Mouse (Mus musculus) intestine, embryonic 15.5 days (tissue): Measurements from ENCODE around the gene Slc16a4. TPM values are rescaled to one million over a fixed set of nuclear protein-coding genes. Genes with fewer than 3 reads are reported as not detected.

ENCODE experiments used
- ATAC-seq: fragments of 200-750 bp; cut with Nextera tagmentation; 2 replicates; pipeline ENCODE4 v1.8.0; 2017; ENCODE audit warnings: moderate TSS enrichment, moderate library complexity
- H3K27ac ChIP-seq: fragments of 300-500 bp; sonication (generic); 2 replicates; pipeline ENCODE4 v1.5.1; 2015; ENCODE audit warnings: mild to moderate bottlenecking, inconsistent platforms
- H3K27me3 ChIP-seq: fragments of 300-500 bp; sonication (generic); replicated peaks from 2 replicates; pipeline ENCODE4 v1.6.1; 2015; ENCODE audit warnings: inconsistent platforms
- H3K36me3 ChIP-seq: fragments of 300-500 bp; sonication (generic); 2 replicates; pipeline ENCODE4 v1.6.1; 2015; ENCODE audit warnings: inconsistent platforms
- H3K4me1 ChIP-seq: fragments of 300-500 bp; sonication (generic); replicated peaks from 2 replicates; pipeline ENCODE4 v1.6.1; 2015; ENCODE audit warnings: inconsistent platforms
- H3K4me2 ChIP-seq: fragments of 300-500 bp; sonication (generic); replicated peaks from 2 replicates; pipeline ENCODE4 v1.6.1; 2015; ENCODE audit warnings: mild to moderate bottlenecking, inconsistent platforms
- H3K4me3 ChIP-seq: fragments of 300-500 bp; sonication (generic); replicated peaks from 2 replicates; pipeline ENCODE4 v1.5.1; 2015; ENCODE audit warnings: inconsistent platforms
- H3K9ac ChIP-seq: fragments of 300-500 bp; sonication (generic); 2 replicates; pipeline ENCODE4 v1.6.1; 2015; ENCODE audit warnings: inconsistent platforms
- H3K9me3 ChIP-seq: fragments of 300-500 bp; sonication (generic); 2 replicates; pipeline ENCODE4 v1.6.1; 2016; ENCODE audit warnings: inconsistent platforms
- WGBS: fragments of 180-500 bp; shearing (Covaris S2); methylation state at CpG from one replicate; pipeline ENCODE4 v1.1.7; 2015; 5-methylcytosine and 5-hydroxymethylcytosine counted together
- polyA plus RNA-seq: library from polyadenylated mRNA; unstranded; fragments of >200 nt; fragmentation: Nextera tagmentation; extraction: Ambion mirVana; gene quantifications from 2 replicates; pipeline ENCODE4 v1.2.1, GENCODE M21; 2015

Gene Slc16a4
- 2.5 and 2.7 TPM in 2 replicates for polyA plus RNA-seq

DNA sequence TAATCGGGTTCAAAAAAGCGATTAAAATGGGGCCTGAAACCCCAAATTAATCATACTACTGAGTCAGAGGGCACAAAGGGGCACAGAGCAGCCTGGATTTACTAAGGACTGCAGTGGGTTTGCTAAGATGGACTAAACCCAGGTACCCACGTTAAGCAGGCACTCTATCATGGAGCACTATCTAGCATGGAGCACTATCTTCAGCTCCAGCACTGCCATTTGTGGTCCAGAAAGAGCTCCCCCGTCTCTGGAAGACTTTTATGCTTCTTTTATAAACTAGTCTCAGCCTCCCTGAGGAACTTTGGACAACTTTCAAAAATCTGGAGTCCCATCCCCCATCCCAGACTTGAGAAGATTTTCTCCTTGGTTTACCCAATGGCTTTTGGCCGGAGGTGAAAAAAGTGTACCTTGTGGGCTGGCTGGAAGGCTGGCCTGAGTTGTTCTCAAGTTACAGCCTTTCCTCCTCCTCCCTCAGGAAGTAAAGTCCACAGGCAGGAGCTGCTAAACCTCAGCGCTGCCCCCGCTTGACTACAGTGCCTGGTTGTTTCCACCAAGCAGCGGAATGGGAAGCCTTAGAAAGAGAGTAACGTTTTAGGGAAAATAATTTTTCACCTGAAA lies at the start of gene Slc16a4:
Gene Slc16a4, plus strand, starts transcription at position 467 of the 618 bp plus-strand sequence.
- Histone ChIP-seq H3K27me3 (no peaks in the 10 kb centered on the region), H3K4me1 (peaks cover 6% of the 10 kb centered on the region; the same call in 1 of the 2 replicates), H3K4me3 (no peak within 1 kb of the TSS), H3K27ac (peak within 1 kb of the TSS; percentile 49; the same call in 1 of the 2 replicates), H3K9ac (no peak within 1 kb of the TSS), H3K4me2 (peak within 1 kb of the TSS; percentile 9; the same call in 1 of the 2 replicates), H3K36me3 (no peaks in the 10 kb centered on the region), H3K9me3 (no peaks in the 10 kb centered on the region)
- peak; percentile 91 for ATAC-seq
- WGBS: 26% methylated on average over 9 of the region's 9 CpGs

- no peaks in the 10 kb centered on the region for H3K4me1 ChIP-seq
- 51% methylated on average over 14 of the region's 14 CpGs for WGBS
- H3K9me3 ChIP-seq: no peaks in the 10 kb centered on the region
- no peak overlapping the region for H3K27ac ChIP-seq
- no peak overlapping the region for H3K4me3 ChIP-seq
- H3K4me2 ChIP-seq: no peak overlapping the region
- no peak overlapping the region for H3K9ac ChIP-seq
- H3K27me3 ChIP-seq: no peaks in the 10 kb centered on the region; the same call in 1 of the 2 replicates
- no peaks in the 10 kb centered on the region for H3K36me3 ChIP-seq
- ATAC-seq: no peak
Measured at GRCm38 (mm10) chr3:107241389-107242094, 49.5 kb upstream of the Slc16a4 start.

DNA sequence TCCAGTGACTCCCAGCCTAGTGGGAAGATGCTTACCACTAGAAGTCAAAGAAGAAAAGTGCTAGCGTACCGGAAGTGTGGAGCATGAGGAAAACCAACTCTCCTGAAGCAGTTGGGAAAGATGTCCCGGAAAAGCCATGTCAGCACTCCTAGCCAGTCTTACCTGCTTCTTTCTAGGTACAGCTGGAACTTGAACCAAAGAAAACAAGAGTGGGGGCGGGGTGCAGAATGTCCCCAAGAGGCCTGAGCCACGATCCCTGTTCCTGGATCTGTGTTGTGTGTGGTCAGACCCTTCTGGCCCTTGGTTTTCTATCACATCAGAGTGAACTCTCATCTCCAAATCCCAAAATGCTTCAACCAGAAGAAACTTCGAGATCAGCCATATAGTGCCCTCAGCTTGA lies 44.2 kb upstream of the Slc16a4 start:
- Histone ChIP-seq H3K4me2 (no peak overlapping the region), H3K4me1 (no peaks in the 10 kb centered on the region), H3K9ac (no peak overlapping the region), H3K36me3 (no peaks in the 10 kb centered on the region), H3K9me3 (no peaks in the 10 kb centered on the region), H3K27ac (no peak overlapping the region), H3K27me3 (no peaks in the 10 kb centered on the region), H3K4me3 (no peak overlapping the region)
- no peak for ATAC-seq
- WGBS: 80% methylated on average over 6 of the region's 6 CpGs

- Histone ChIP-seq H3K36me3 (no peaks in the 10 kb centered on the region), H3K9me3 (no peaks in the 10 kb centered on the region), H3K4me2 (no peak overlapping the region), H3K9ac (no peak overlapping the region), H3K27ac (no peak overlapping the region), H3K4me1 (no peaks in the 10 kb centered on the region), H3K4me3 (no peak overlapping the region), H3K27me3 (no peaks in the 10 kb centered on the region)
- 50% methylated on average over 3 of the region's 3 CpGs for WGBS
- ATAC-seq: peak; percentile 47; the same call in 1 of the 2 replicates
Measured at GRCm38 (mm10) chr3:107249042-107249441, 42.0 kb upstream of the Slc16a4 start.

DNA sequence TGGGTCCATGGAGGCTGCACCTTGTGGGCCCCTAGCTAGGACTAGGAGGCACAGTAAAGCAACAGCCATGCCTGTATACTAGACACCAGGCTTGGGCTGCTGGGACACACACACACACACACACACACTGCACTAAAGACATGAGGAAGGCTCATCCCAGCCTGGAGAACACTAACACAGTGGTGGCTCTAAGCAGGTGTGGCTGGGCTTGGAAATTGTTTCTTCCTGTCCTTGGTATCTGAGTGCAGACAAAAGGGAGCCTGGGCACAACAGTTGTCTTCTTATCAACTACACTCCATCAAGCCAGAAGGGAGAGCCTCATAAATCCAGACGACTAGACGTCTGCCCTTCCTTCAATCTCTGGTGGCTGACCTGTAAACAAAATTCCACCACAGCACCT lies 40.7 kb upstream of the Slc16a4 start:
- Histone ChIP-seq H3K9ac (no peak overlapping the region), H3K4me1 (no peaks in the 10 kb centered on the region), H3K36me3 (no peaks in the 10 kb centered on the region), H3K27ac (no peak overlapping the region), H3K27me3 (no peaks in the 10 kb centered on the region), H3K9me3 (no peaks in the 10 kb centered on the region), H3K4me2 (no peak overlapping the region), H3K4me3 (no peak overlapping the region)
- 13% methylated on average over 2 of the region's 2 CpGs for whole genome bisulfite sequencing
- no peak for ATAC-seq

DNA sequence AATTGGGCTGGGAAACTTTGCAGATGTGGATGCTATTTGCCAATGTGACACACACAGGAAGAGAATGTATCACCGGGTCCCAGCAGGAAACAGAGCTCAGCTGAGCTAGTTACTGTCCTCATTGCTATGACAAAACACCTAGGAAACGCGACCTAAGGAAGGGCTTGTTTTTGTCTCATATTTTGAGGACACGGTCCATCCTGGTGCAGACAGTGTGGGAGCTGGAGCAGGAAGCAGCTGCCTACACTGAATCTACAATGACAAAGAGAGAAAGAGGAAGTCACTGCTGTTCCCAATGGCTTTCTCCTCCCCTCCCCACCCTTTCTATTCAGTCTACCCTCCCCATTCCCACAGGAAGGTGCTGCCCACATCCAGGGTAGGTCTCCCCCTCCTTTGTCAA lies 39.0 kb upstream of the Slc16a4 start:
- H3K27ac ChIP-seq: no peak overlapping the region
- no peak for ATAC-seq
- no peaks in the 10 kb centered on the region for H3K27me3 ChIP-seq
- H3K4me2 ChIP-seq: no peak overlapping the region
- H3K36me3 ChIP-seq: no peaks in the 10 kb centered on the region
- WGBS: 60% methylated on average over 4 of the region's 4 CpGs
- H3K9ac ChIP-seq: no peak overlapping the region
- H3K4me1 ChIP-seq: no peaks in the 10 kb centered on the region
- H3K4me3 ChIP-seq: no peak overlapping the region
- no peaks in the 10 kb centered on the region for H3K9me3 ChIP-seq

GRCm38 (mm10) chr3:107253925-107254324 lies 37.1 kb upstream of the Slc16a4 start:
- no peaks in the 10 kb centered on the region for H3K27me3 ChIP-seq
- no peak overlapping the region for H3K9ac ChIP-seq
- no peak overlapping the region for H3K4me3 ChIP-seq
- no peak overlapping the region for H3K4me2 ChIP-seq
- WGBS: 55% methylated on average over 5 of the region's 5 CpGs
- no peak for ATAC-seq
- no peaks in the 10 kb centered on the region for H3K36me3 ChIP-seq
- H3K9me3 ChIP-seq: no peaks in the 10 kb centered on the region
- no peak overlapping the region for H3K27ac ChIP-seq
- H3K4me1 ChIP-seq: no peaks in the 10 kb centered on the region

- Histone ChIP-seq H3K27me3 (no peaks in the 10 kb centered on the region), H3K9ac (no peak overlapping the region), H3K9me3 (no peaks in the 10 kb centered on the region), H3K27ac (no peak overlapping the region), H3K4me2 (no peak overlapping the region), H3K4me1 (peaks cover 4% of the 10 kb centered on the region), H3K36me3 (no peaks in the 10 kb centered on the region), H3K4me3 (no peak overlapping the region)
- ATAC-seq: no peak
- WGBS: 79% methylated on average over 3 of the region's 3 CpGs
Measured at GRCm38 (mm10) chr3:107255992-107256391, 35.0 kb upstream of the Slc16a4 start.

- no peak for ATAC-seq
- WGBS: 36% methylated on average over 7 of the region's 7 CpGs
Measured at GRCm38 (mm10) chr3:107256724-107257123, 34.3 kb upstream of the Slc16a4 start.

GRCm38 (mm10) chr3:107257924-107258323 lies 33.1 kb upstream of the Slc16a4 start:
- H3K36me3 ChIP-seq: no peaks in the 10 kb centered on the region
- peaks cover 6% of the 10 kb centered on the region for H3K4me1 ChIP-seq
- H3K27me3 ChIP-seq: no peaks in the 10 kb centered on the region
- H3K9me3 ChIP-seq: no peaks in the 10 kb centered on the region
- whole genome bisulfite sequencing: 61% methylated on average over 5 of the region's 5 CpGs
- no peak overlapping the region for H3K4me3 ChIP-seq
- no peak overlapping the region for H3K27ac ChIP-seq
- H3K4me2 ChIP-seq: no peak overlapping the region
- ATAC-seq: no peak
- H3K9ac ChIP-seq: no peak overlapping the region

More at GRCm38 (mm10) chr3:107256724-107257123, 34.3 kb upstream of the Slc16a4 start:
- H3K27ac ChIP-seq: no peak overlapping the region
- H3K36me3 ChIP-seq: no peaks in the 10 kb centered on the region
- no peaks in the 10 kb centered on the region for H3K9me3 ChIP-seq
- peaks cover 6% of the 10 kb centered on the region for H3K4me1 ChIP-seq
- H3K27me3 ChIP-seq: no peaks in the 10 kb centered on the region
- no peak overlapping the region for H3K4me3 ChIP-seq
- H3K9ac ChIP-seq: no peak overlapping the region
- H3K4me2 ChIP-seq: no peak overlapping the region

- Histone ChIP-seq H3K36me3 (no peaks in the 10 kb centered on the region), H3K4me1 (peaks cover 6% of the 10 kb centered on the region), H3K4me3 (no peak overlapping the region), H3K27me3 (no peaks in the 10 kb centered on the region), H3K4me2 (no peak overlapping the region), H3K27ac (0 out of 2 replicates have a peak overlapping the region, but pooled peaks have one; percentile 22), H3K9me3 (no peaks in the 10 kb centered on the region), H3K9ac (no peak overlapping the region)
- WGBS: 44% methylated on average over 8 of the region's 8 CpGs
- ATAC-seq: no peak
Measured at GRCm38 (mm10) chr3:107260956-107261850, 29.8 kb upstream of the Slc16a4 start.

GRCm38 (mm10) chr3:107261851-107262165 lies 29.2 kb upstream of the Slc16a4 start:
- no peak overlapping the region for H3K4me3 ChIP-seq

More at GRCm38 (mm10) chr3:107261851-107262165, 29.2 kb upstream of the Slc16a4 start:
- Histone ChIP-seq H3K4me1 (peaks cover 6% of the 10 kb centered on the region), H3K27ac (no peak overlapping the region), H3K27me3 (no peaks in the 10 kb centered on the region), H3K9me3 (no peaks in the 10 kb centered on the region), H3K4me2 (no peak overlapping the region), H3K36me3 (no peaks in the 10 kb centered on the region), H3K9ac (no peak overlapping the region)
- ATAC-seq: no peak
- 37% methylated on average over 7 of the region's 7 CpGs for WGBS
